Mouse (Mus musculus) heart, embryonic 10.5 days (tissue): ENCODE measurements around the gene Adssl1. TPM values are rescaled to one million over a fixed set of nuclear protein-coding genes. Genes with fewer than 3 reads are reported as not detected.

ENCODE experiments used
- DNase-seq: peaks from one replicate; pipeline ENCODE4 v3.0.0-alpha.2; 2017; ENCODE audit warnings: low spot score
- H3K27ac ChIP-seq: fragments of 300-500 bp; sonication (generic); 2 replicates; pipeline ENCODE4 v1.5.1; 2016; ENCODE audit warnings: mild to moderate bottlenecking
- H3K27me3 ChIP-seq: fragments of 300-500 bp; sonication (generic); 2 replicates; pipeline ENCODE4 v1.6.1; 2016; ENCODE audit warnings: mild to moderate bottlenecking; ENCODE audit not compliant: poor library complexity, insufficient read depth, severe bottlenecking
- H3K36me3 ChIP-seq: fragments of 300-500 bp; sonication (generic); 2 replicates; pipeline ENCODE4 v1.6.1; 2016; ENCODE audit warnings: mild to moderate bottlenecking, moderate library complexity
- H3K4me1 ChIP-seq: fragments of 300-500 bp; sonication (generic); 2 replicates; pipeline ENCODE4 v1.6.1; 2016; ENCODE audit warnings: mild to moderate bottlenecking
- H3K4me3 ChIP-seq: fragments of 300-500 bp; sonication (generic); 2 replicates; pipeline ENCODE4 v1.5.1; 2016; ENCODE audit warnings: mild to moderate bottlenecking, moderate library complexity
- H3K9me3 ChIP-seq: fragments of 300-500 bp; sonication (generic); 2 replicates; pipeline ENCODE4 v1.6.1; 2016; ENCODE audit warnings: mild to moderate bottlenecking, moderate library complexity
- WGBS: fragments of 180-500 bp; shearing (Covaris S2); methylation state at CpG from one replicate; pipeline ENCODE4 v1.1.7; 2016; 5-methylcytosine and 5-hydroxymethylcytosine counted together
- polyA plus RNA-seq: library from polyadenylated mRNA; unstranded; fragments of >200 nt; fragmentation: Nextera tagmentation; extraction: Ambion mirVana; gene quantifications from 2 replicates; pipeline ENCODE4 v1.2.1, GENCODE M21; 2016

Adssl1 gene
- polyA plus RNA-seq, 1 experiment from 2014 or later = 57.2 TPM

DNA sequence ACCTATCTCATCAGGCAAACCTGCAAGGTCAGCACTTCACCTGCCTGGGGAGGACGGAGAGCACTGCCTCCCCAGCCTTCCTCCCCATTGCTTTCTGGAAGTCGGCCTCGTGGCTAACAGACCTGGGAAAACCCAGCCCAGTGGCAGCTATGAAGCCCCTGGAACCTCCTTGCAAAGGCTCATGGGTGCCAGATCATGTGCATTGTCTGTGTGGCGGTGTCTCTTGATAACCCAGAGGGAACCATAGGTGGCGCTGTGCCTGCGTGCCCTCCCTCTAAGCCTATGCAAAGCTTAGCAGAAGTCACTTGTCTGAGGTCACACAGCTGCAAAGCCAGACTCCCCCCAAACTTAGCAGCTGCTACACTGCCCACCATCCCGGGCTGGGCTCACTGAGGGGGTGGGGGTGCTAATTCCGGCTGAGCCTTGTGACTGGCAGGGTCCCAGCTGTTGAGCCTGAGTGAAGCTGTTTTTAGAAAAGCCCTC, 1.9 kb upstream of the Adssl1 start:
- DNase-seq = peak; percentile 95
- WGBS = 6% methylated on average over 8 of the region's 8 CpGs
- Histone ChIP-seq H3K27ac (peak overlapping the region; percentile 92), H3K36me3 (peaks cover 12% of the 10 kb centered on the region; the same call in 1 of the 2 replicates), H3K4me3 (peak overlapping the region; percentile 71), H3K27me3 (peaks cover 29% of the 10 kb centered on the region; the same call in 1 of the 2 replicates), H3K4me1 (peaks cover 79% of the 10 kb centered on the region), H3K9me3 (no peaks in the 10 kb centered on the region)

- Histone ChIP-seq H3K4me1 (peaks cover 91% of the 10 kb centered on the region), H3K4me3 (peak overlapping the region; percentile 71), H3K9me3 (no peaks in the 10 kb centered on the region), H3K27me3 (peaks cover 29% of the 10 kb centered on the region; the same call in 1 of the 2 replicates), H3K36me3 (0 out of 2 replicates have a peak, but pooled peaks cover 6% of the 10 kb centered on the region), H3K27ac (peak overlapping the region; percentile 92)
- DNase-seq = no peak
- WGBS = 13% methylated on average over 13 of the region's 13 CpGs
These were observed 712 bp upstream of the Adssl1 start for GRCm38 (mm10) chr12:112618981-112619685.

GRCm38 (mm10) chr12:112620354-112621061, 663 bp downstream of the Adssl1 start:
- H3K9me3 ChIP-seq = no peaks in the 10 kb centered on the region
- peak overlapping the region; percentile 71 for H3K4me3 ChIP-seq
- peaks cover 29% of the 10 kb centered on the region; the same call in 1 of the 2 replicates for H3K27me3 ChIP-seq
- peaks cover 92% of the 10 kb centered on the region for H3K4me1 ChIP-seq
- 0 out of 2 replicates have a peak, but pooled peaks cover 4% of the 10 kb centered on the region for H3K36me3 ChIP-seq
- 6% methylated on average over 15 of the region's 16 CpGs for WGBS
- peak overlapping the region; percentile 92 for H3K27ac ChIP-seq
- no peak for DNase-seq

DNA sequence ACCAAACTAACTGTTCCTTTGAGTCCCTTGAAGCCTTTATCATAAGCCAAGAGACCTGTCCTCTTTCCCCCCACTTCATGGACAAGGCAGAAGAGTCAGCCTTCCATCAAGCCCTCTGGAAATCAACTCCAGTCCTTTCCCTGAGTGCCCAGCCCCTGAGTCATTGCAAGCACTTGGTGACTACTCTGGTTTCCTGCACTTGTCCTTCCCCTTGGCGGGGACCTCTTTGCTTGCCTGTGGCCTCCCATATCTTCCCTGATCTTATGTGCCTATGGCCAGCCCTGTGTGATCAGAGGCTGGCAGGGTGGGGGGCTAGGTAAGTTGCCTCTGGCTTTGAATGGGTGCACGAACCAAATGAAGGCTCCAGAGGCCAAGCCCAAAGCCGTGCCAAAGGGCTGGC, 2.1 kb downstream of the Adssl1 start:
- Histone ChIP-seq H3K27me3 (peaks cover 29% of the 10 kb centered on the region; the same call in 1 of the 2 replicates), H3K4me1 (peaks cover 96% of the 10 kb centered on the region)

DNA sequence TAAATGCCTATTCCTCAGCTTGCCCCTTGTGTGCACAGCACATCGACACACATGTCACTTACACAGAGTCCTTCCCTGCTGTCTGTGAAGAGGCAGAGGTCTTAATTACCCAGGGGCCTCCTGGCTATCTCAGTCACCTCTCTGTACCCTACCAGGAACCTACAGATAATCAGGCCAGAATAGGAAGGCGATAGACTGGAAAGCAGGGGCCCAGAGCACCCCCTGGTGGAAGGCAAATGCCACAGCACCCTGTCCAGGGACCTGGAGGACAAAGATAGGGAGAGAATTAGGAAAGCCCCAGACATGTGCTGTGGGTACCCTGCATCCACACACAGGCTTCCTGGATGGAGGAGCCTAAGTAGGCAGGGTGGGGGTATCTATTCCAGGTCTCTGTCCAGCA, 3.9 kb downstream of the Adssl1 start:
- H3K4me3 ChIP-seq = no peak overlapping the region
- no peaks in the 10 kb centered on the region for H3K36me3 ChIP-seq
- 7% methylated on average over 2 of the region's 2 CpGs for WGBS
- peak; percentile 90 for DNase-seq
- H3K27ac ChIP-seq = peak overlapping the region; percentile 19; the same call in 1 of the 2 replicates
- no peaks in the 10 kb centered on the region for H3K9me3 ChIP-seq
- peaks cover 25% of the 10 kb centered on the region; the same call in 1 of the 2 replicates for H3K27me3 ChIP-seq
- peaks cover 94% of the 10 kb centered on the region for H3K4me1 ChIP-seq

More for the DNA sequence above, 2.1 kb downstream of the Adssl1 start:
- H3K4me3 ChIP-seq = no peak overlapping the region
- no peaks in the 10 kb centered on the region for H3K9me3 ChIP-seq
- no peaks in the 10 kb centered on the region for H3K36me3 ChIP-seq
- peak overlapping the region; percentile 92; the same call in 1 of the 2 replicates for H3K27ac ChIP-seq
- DNase-seq = no peak
- 75% methylated on average over 3 of the region's 3 CpGs for WGBS

DNA sequence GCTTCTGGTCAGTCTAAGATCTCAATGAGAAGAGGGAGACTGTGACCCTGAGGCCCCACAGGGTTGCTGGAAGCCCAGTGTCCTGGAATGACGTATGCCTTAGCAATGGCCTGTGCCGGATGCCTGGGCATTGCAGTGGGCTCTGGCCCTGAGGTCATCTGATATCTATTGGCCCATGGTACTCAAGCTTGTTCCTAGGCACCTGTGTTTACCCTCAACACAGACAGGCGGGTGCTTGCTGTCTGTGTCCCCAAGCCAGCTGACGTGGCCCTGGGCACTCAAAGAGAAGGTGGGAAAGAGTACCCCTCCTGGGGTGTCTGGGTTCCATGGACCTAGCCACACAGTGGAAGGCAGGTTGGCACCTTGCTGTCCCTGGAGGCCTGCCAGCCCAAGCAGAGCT, 5.9 kb downstream of the Adssl1 start:
- peaks cover 86% of the 10 kb centered on the region for H3K4me1 ChIP-seq
- 0 out of 2 replicates have a peak, but pooled peaks cover 18% of the 10 kb centered on the region for H3K27me3 ChIP-seq
- no peaks in the 10 kb centered on the region for H3K36me3 ChIP-seq
- H3K4me3 ChIP-seq = no peak overlapping the region
- 74% methylated on average over 4 of the region's 4 CpGs for WGBS
- no peak overlapping the region for H3K27ac ChIP-seq
- DNase-seq = no peak
- no peaks in the 10 kb centered on the region for H3K9me3 ChIP-seq

DNA sequence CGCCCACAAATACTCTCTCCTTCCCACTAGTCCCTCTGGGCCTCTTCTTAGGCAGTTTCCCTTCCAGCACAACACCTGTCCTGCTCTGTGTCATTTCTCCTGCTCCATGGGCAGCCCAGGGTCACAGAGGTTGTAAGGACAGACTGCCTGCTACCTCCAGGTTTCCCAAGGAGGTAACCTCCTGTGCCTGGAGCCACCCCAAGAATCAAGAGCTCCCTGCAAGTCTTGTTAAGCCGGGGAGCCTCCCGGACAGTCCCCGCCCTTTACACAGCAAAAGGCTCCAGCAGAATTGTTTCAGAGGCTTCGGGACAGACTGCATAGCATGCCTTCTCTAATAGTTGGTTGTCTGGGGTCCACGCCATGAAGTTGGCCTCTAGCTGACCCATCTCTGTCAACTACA, 6.6 kb downstream of the Adssl1 start:
- DNase-seq = no peak
- H3K27ac ChIP-seq = peak overlapping the region; percentile 33; the same call in 1 of the 2 replicates
- no peak overlapping the region for H3K4me3 ChIP-seq
- H3K9me3 ChIP-seq = no peaks in the 10 kb centered on the region
- H3K27me3 ChIP-seq = 0 out of 2 replicates have a peak, but pooled peaks cover 12% of the 10 kb centered on the region
- whole genome bisulfite sequencing = 67% methylated on average over 6 of the region's 6 CpGs
- H3K4me1 ChIP-seq = peaks cover 84% of the 10 kb centered on the region
- H3K36me3 ChIP-seq = no peaks in the 10 kb centered on the region

DNA sequence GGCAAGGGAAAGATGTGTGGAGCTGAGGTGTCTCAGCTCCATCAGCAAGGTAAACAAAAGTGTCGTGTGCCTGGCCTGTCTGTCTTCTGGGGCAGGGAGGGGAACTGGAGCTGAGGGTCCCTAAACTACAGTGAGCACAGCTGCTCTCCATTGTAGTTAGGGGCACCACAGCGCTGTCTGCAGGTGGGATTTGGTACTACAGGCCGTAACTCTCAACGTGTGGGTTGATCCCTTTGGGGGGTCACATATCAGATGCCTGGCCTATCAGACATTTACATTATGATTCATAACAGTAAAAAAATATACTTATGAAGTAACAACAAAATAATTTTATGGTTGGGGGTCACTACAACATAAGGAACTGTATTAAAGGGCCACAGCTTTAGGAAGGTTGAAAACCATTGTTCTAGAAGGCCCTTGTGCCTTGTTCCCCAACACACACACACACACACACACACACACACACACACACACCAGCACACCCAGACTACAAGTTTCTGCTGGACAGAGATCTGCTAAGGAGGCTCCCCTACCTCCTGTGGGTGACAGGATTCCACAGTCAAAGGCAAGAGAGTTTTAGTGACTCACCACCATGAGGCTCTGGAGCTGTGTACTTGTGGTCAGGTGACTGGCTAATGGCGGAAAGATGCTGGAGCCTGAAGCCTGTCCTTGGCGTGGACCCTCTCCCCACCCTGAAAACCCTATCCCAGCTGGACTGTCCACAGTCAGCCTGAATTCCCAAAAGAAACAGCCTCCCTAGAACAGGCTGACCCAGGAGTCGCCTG, 7.4 kb downstream of the Adssl1 start:
- no peak for DNase-seq
- Histone ChIP-seq H3K9me3 (no peaks in the 10 kb centered on the region), H3K27ac (peak overlapping the region; percentile 77), H3K27me3 (0 out of 2 replicates have a peak, but pooled peaks cover 5% of the 10 kb centered on the region), H3K36me3 (no peaks in the 10 kb centered on the region), H3K4me1 (peaks cover 84% of the 10 kb centered on the region), H3K4me3 (no peak overlapping the region)
- WGBS = 58% methylated on average over 7 of the region's 7 CpGs

- H3K4me1 ChIP-seq = peaks cover 84% of the 10 kb centered on the region
- H3K27ac ChIP-seq = peak overlapping the region; percentile 77; the same call in 1 of the 2 replicates
- no peak for DNase-seq
- no peaks in the 10 kb centered on the region for H3K9me3 ChIP-seq
- no peak overlapping the region for H3K4me3 ChIP-seq
- 89% methylated on average over 6 of the region's 6 CpGs for WGBS
- no peaks in the 10 kb centered on the region for H3K27me3 ChIP-seq
- peaks cover 6% of the 10 kb centered on the region; the same call in 1 of the 2 replicates for H3K36me3 ChIP-seq
These were observed 8.4 kb downstream of the Adssl1 start for GRCm38 (mm10) chr12:112628197-112628596.

GRCm38 (mm10) chr12:112628928-112629721, 9.3 kb downstream of the Adssl1 start:
- H3K27me3 ChIP-seq = no peaks in the 10 kb centered on the region

DNA sequence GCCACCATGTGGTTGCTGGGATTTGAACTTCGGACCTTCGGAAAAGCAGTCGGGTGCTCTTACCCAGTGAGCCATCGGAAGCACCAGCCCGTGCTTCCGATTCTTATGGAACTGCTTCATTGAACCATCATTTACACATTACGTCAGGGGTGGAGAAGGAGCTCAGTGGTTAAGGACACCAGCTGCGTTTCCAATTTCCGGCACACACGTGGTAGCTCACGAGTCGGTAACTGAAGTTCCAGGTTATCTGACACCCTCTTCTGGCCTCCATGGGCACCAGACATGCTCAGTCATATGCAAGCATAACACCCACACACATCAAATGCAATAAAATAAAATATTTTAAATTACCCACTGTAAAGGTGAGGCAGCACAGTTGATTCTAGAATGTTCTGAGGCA, 10.2 kb downstream of the Adssl1 start:
- H3K4me3 ChIP-seq = no peak overlapping the region
- no peak for DNase-seq
- H3K27me3 ChIP-seq = peaks cover 3% of the 10 kb centered on the region; the same call in 1 of the 2 replicates
- H3K36me3 ChIP-seq = peaks cover 21% of the 10 kb centered on the region
- WGBS = 90% methylated on average over 12 of the region's 12 CpGs
- H3K27ac ChIP-seq = no peak overlapping the region
- H3K4me1 ChIP-seq = peaks cover 80% of the 10 kb centered on the region
- H3K9me3 ChIP-seq = no peaks in the 10 kb centered on the region

More at GRCm38 (mm10) chr12:112628928-112629721, 9.3 kb downstream of the Adssl1 start:
- peak overlapping the region; percentile 51 for H3K4me3 ChIP-seq
- H3K9me3 ChIP-seq = no peaks in the 10 kb centered on the region
- peak; percentile 91 for DNase-seq
- H3K4me1 ChIP-seq = peaks cover 82% of the 10 kb centered on the region
- peaks cover 14% of the 10 kb centered on the region for H3K36me3 ChIP-seq
- peak overlapping the region; percentile 80 for H3K27ac ChIP-seq
- WGBS = 22% methylated on average over 19 of the region's 19 CpGs
